Mouse (Mus musculus): Measurements from ENCODE around the gene Olfr455. TPM values are rescaled to one million over a fixed set of nuclear protein-coding genes. Genes with fewer than 3 reads are reported as not detected.
A peak's percentile ranks its signal among the peaks of the same experiment; 100 is the strongest.

Gene Olfr455
- polyA plus RNA-seq, 1 experiment = not detected

DNA sequence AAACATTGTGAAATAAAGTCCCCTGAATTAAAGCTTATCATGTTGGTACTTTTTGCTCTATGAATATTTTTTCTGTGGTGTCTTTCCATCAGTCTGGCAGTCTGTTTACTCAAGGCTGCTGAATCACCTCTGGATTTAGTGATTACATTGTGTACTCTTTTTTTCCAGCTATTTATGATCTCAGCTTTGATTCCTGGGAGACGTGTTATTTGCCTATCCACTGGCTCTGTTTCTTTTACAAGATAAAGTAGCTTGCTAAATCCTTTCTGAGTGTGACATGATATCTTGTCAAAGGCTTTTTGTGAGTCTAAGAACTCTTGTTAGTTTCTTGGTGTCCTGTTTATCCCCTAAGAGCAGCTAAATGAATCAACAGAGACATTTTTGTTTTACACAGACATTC, 2.5 kb downstream of the Olfr455 start:
- Histone ChIP-seq H3K27ac (ENCODE audit: insufficient read depth, low read depth, low read length) (no peak overlapping the region), H3K4me1 (ENCODE audit: control insufficient read depth, insufficient read depth, low read length) (no peaks in the 10 kb centered on the region), H3K27me3 (replicated peaks; ENCODE audit: control insufficient read depth, insufficient read depth, low read length) (no peaks in the 10 kb centered on the region), H3K36me3 (ENCODE audit: control insufficient read depth, insufficient read depth, low read length) (no peaks in the 10 kb centered on the region), H3K4me3 (ENCODE audit: insufficient read depth, low read depth, low read length) (no peak overlapping the region)
- TF ChIP-seq CTCF (conservative IDR thresholded peaks at IDR 0.05; ENCODE audit: insufficient read depth, insufficient read length, low read depth, low read length) = no peak
- DNase-seq = no peak
- 51% methylated on average over 1 of the region's 1 CpGs for WGBS

DNA sequence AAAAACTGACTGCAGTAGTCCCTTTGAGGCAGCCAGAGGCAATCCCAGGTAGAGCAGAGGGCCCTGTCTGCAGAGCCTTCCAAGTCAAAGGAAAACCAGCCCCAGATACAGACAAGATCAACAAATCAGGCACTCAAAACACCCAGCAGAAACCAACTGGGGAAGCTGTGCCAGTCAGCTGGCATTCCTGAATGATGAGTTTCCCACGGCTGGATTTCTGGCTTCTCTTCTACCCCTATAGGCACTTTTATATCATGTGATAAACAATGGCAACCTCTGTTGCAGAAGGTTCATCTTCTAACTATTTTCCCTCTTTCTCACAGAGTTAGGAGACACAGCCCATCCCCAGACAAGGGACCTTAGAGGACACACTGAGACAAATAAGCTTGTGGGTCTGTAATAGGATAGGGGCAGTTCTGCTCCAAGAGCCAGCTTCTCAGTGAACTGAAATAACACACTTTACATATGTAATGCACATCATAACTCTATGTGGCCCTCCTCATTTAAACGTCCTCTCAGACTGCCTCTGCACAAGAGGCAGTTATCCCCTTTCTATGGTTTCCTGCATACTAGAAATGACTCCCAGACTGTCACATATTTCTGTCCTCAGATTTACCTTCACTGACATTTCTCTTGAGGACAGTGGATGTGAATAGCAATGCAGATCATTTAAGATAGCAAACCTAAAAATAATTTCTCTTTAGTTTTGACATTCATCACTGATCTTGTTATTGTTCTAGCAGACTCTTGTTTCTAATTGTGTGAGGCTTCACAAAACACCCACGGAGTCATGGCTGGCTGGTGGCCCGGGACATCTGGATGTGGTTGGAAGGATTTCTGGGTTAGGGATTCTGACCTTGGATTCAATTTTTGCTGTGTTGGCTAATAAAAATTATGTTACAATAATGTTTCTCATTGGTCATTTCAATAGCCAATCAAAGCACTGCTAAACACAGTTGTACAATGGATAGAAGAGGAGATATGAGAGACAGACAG, 5.1 kb downstream of the Olfr455 start:
- DNase-seq = peak; percentile 41
- Histone ChIP-seq H3K4me1 (ENCODE audit: control insufficient read depth, insufficient read depth, low read length) (no peaks in the 10 kb centered on the region), H3K4me3 (ENCODE audit: insufficient read depth, low read depth, low read length) (no peak overlapping the region), H3K27me3 (replicated peaks; ENCODE audit: control insufficient read depth, insufficient read depth, low read length) (no peaks in the 10 kb centered on the region), H3K36me3 (ENCODE audit: control insufficient read depth, insufficient read depth, low read length) (no peaks in the 10 kb centered on the region), H3K27ac (ENCODE audit: insufficient read depth, low read depth, low read length) (no peak overlapping the region)
- WGBS = 18% methylated on average over 4 of the region's 4 CpGs
- TF ChIP-seq POLR2A (IDR thresholded peaks at IDR 0.05; ENCODE audit: low read depth, low read length) = no peak
- no peak for TF ChIP-seq CTCF (conservative IDR thresholded peaks at IDR 0.05; ENCODE audit: insufficient read depth, insufficient read length, low read depth, low read length)

DNA sequence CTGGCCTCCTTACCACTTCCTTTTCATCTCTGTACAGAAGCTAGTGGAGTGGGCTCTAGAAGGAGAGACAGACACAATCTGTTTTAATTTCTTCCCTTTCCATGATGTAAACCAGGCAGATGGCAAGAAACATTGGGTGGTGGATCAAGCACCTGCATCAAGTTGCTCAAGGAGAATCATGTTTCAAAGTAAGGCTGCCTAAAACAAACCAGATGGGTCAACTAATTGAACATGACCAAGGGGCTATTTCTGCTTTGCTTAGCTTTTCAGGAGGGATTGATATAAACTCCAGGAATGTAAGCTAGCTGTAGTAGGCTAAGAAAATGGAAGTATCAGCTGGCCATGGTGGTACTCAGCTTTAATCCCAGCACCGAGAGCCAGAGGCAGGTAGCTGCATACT, 6.7 kb downstream of the Olfr455 start:
- WGBS = 86% methylated on average over 1 of the region's 1 CpGs
- no peak overlapping the region for H3K4me3 ChIP-seq (ENCODE audit: insufficient read depth, low read depth, low read length)
- H3K27me3 ChIP-seq (replicated peaks; ENCODE audit: control insufficient read depth, insufficient read depth, low read length) = no peaks in the 10 kb centered on the region
- H3K27ac ChIP-seq (ENCODE audit: insufficient read depth, low read depth, low read length) = no peak overlapping the region
- H3K4me1 ChIP-seq (ENCODE audit: control insufficient read depth, insufficient read depth, low read length) = no peaks in the 10 kb centered on the region
- DNase-seq = no peak
- no peaks in the 10 kb centered on the region for H3K36me3 ChIP-seq (ENCODE audit: control insufficient read depth, insufficient read depth, low read length)
- TF ChIP-seq POLR2A (IDR thresholded peaks at IDR 0.05; ENCODE audit: low read depth, low read length) (no peak), CTCF (conservative IDR thresholded peaks at IDR 0.05; ENCODE audit: insufficient read depth, insufficient read length, low read depth, low read length) (no peak)

DNA sequence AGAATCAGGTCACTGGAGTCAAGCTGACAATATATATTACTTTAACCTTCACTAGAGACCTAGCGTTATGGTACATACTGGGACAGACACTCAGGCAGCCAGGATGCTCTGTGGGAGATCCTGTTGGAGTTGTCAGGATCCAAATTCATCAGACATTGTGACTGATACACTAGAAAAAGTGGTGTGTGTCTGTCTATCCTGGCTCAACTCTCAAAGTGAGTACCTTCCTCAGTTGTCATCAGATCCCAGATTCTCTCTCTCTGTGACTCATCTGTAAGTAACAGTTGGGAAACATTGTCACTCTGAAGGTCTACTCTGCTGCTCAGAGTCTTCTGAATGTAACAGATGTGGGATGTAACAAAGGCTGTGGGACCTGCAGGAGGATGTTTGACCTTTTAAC, 7.7 kb downstream of the Olfr455 start:
- no peaks in the 10 kb centered on the region for H3K36me3 ChIP-seq (ENCODE audit: control insufficient read depth, insufficient read depth, low read length)
- TF ChIP-seq CTCF (conservative IDR thresholded peaks at IDR 0.05; ENCODE audit: insufficient read depth, insufficient read length, low read depth, low read length) (no peak), POLR2A (IDR thresholded peaks at IDR 0.05; ENCODE audit: low read depth, low read length) (no peak)
- H3K27ac ChIP-seq (ENCODE audit: insufficient read depth, low read depth, low read length) = no peak overlapping the region
- no peaks in the 10 kb centered on the region for H3K4me1 ChIP-seq (ENCODE audit: control insufficient read depth, insufficient read depth, low read length)
- H3K4me3 ChIP-seq (ENCODE audit: insufficient read depth, low read depth, low read length) = no peak overlapping the region
- H3K27me3 ChIP-seq (replicated peaks; ENCODE audit: control insufficient read depth, insufficient read depth, low read length) = no peaks in the 10 kb centered on the region
- DNase-seq = no peak
- 79% methylated on average over 1 of the region's 1 CpGs for WGBS

DNA sequence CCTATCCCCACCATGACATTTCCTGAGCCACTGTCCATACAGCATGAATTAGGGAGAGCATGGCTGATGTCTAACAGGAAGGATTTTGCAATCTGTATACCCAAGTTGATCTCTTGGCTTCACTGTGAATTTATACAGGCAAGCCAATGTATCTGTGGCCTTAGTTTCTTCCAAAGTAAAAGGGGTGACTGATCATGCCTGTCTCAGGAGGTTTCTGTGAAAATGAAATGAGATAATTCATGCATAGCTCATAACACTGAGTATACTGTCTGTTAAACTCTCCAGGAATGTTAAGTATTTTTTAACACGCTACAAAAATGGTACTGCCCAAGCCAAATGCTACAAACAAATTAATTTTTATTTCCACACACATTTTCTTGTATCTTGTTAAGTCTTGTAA, 33.9 kb downstream of the Olfr455 start:
- Histone ChIP-seq H3K27ac (ENCODE audit: insufficient read depth, low read depth, low read length) (no peak overlapping the region), H3K36me3 (ENCODE audit: control insufficient read depth, insufficient read depth, low read length) (no peaks in the 10 kb centered on the region), H3K4me1 (ENCODE audit: control insufficient read depth, insufficient read depth, low read length) (no peaks in the 10 kb centered on the region), H3K27me3 (replicated peaks; ENCODE audit: control insufficient read depth, insufficient read depth, low read length) (no peaks in the 10 kb centered on the region), H3K4me3 (ENCODE audit: insufficient read depth, low read depth, low read length) (no peak overlapping the region)
- TF ChIP-seq CTCF (conservative IDR thresholded peaks at IDR 0.05; ENCODE audit: insufficient read depth, insufficient read length, low read depth, low read length) (no peak), POLR2A (IDR thresholded peaks at IDR 0.05; ENCODE audit: low read depth, low read length) (no peak)
- 60% methylated on average over 1 of the region's 1 CpGs for WGBS
- DNase-seq = no peak

DNA sequence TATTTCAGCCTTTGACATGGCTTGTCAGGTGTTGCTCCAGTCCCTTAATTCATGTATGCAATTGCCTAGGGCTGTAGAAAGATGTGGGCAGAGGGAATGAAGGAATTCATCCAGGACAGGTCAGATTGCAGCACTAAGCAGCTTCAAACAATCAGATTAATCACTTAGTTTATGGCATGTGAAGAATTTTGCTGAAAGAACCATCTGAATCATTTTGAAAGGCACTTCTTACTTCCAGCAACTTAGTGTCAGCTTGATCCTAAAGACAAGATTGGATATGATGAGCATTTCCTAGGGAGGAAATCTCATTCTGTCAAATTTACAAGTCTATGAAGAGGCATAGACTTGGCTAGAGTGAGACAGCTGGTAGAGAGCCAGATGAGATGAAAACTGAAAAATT, 38.1 kb downstream of the Olfr455 start:
- H3K27ac ChIP-seq (ENCODE audit: insufficient read depth, low read depth, low read length) = no peak overlapping the region
- H3K36me3 ChIP-seq (ENCODE audit: control insufficient read depth, insufficient read depth, low read length) = no peaks in the 10 kb centered on the region
- no peak for DNase-seq
- H3K4me1 ChIP-seq (ENCODE audit: control insufficient read depth, insufficient read depth, low read length) = no peaks in the 10 kb centered on the region
- no peak overlapping the region for H3K4me3 ChIP-seq (ENCODE audit: insufficient read depth, low read depth, low read length)
- TF ChIP-seq POLR2A (IDR thresholded peaks at IDR 0.05; ENCODE audit: low read depth, low read length) = no peak
- no peak for TF ChIP-seq CTCF (conservative IDR thresholded peaks at IDR 0.05; ENCODE audit: insufficient read depth, insufficient read length, low read depth, low read length)
- no peaks in the 10 kb centered on the region for H3K27me3 ChIP-seq (replicated peaks; ENCODE audit: control insufficient read depth, insufficient read depth, low read length)

DNA sequence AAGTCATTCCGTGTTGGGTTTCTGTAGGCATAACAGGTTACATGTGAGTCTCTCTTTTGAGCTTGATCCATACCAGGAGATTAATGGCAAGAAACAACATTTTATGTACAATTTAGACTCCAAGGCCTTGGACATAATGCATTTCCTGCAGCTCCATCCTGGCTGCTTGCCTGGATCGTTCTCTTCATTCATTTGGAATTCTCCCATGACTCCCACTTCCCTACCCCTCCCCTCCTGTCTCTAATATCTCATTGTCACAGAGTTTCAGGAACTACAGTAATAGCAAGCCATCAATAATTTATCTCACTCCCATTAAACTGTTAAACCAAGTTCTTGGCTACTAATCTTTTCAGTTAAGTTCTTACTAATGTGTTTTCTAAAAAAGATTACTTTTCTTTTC, 43.9 kb downstream of the Olfr455 start:
- H3K36me3 ChIP-seq (ENCODE audit: control insufficient read depth, insufficient read depth, low read length) = no peaks in the 10 kb centered on the region
- peak; percentile 17 for DNase-seq
- H3K27me3 ChIP-seq (replicated peaks; ENCODE audit: control insufficient read depth, insufficient read depth, low read length) = no peaks in the 10 kb centered on the region
- no peak for TF ChIP-seq POLR2A (IDR thresholded peaks at IDR 0.05; ENCODE audit: low read depth, low read length)
- no peak for TF ChIP-seq CTCF (conservative IDR thresholded peaks at IDR 0.05; ENCODE audit: insufficient read depth, insufficient read length, low read depth, low read length)
- H3K4me3 ChIP-seq (ENCODE audit: insufficient read depth, low read depth, low read length) = no peak overlapping the region
- 44% methylated on average over 2 of the region's 2 CpGs for WGBS
- H3K4me1 ChIP-seq (ENCODE audit: control insufficient read depth, insufficient read depth, low read length) = no peaks in the 10 kb centered on the region
- no peak overlapping the region for H3K27ac ChIP-seq (ENCODE audit: insufficient read depth, low read depth, low read length)
